Mouse (Mus musculus): Measurements from ENCODE around the gene Cntfr.

Gene Cntfr

DNA sequence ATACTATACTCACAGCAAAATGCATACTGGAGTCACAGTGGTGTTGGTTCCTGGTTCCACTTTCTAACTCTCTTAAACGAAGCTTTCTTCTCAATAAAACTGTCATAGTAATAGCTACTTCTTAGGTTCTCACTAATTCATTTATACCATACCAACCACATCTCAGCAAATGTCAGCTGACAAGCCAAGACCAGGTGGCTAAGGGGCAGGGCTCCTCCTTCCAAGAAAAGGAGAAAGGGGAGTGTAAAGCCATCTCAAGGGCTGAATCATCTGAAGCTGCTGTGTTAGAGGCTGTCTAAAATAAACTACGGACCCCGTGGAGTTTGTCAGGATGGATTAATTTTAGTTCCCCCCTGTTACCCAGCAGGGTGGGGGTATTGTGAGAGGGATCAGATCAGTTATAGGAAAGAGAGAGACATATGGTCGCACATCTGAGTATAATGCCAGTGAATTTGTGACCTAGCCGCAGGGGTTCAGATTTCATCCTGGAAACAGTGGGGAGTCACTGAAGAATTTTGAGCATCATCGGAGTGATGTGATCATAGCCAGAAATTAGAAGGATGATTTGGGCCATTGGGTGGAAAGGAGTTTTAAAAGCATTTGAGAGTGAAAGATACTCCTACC is 55.6 kb downstream of the Cntfr start:
- DNase-seq, result no peak

DNA sequence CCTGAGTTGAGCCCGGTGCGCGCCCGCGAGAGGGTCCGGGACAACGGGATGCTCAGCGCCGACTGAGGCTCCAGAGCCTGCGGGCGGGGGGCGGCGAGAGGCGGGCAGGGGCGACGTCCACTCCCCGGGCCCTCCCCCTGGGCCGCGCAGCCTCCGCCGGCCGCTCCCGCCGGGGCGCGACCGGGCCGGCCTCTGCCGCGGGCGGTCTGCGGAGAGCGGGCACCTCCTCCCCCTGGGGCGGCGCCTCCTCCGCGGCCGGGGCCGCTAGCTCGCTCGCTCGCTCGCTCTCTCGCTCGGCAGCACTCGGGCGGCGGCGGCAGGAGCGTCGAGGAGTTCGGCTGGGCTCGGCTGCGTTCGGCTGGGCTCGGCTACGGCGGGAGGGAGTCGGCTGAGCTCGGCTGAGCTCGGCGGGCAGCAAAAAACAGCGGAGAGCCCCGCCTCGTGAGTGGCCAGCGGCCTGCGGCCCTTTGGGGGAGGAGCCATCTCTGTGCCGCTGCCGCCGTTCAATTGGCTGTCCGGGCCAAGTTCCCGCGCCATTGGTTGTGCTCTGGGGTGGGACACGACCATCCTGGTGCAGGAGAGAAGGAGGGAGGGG is 56.9 kb downstream of the Cntfr start, which contains the start of gene Enho:
TSS of gene Enho (minus strand) at position 412 of the 595 bp plus-strand sequence.
- peak; percentile 92 for DNase-seq

DNA sequence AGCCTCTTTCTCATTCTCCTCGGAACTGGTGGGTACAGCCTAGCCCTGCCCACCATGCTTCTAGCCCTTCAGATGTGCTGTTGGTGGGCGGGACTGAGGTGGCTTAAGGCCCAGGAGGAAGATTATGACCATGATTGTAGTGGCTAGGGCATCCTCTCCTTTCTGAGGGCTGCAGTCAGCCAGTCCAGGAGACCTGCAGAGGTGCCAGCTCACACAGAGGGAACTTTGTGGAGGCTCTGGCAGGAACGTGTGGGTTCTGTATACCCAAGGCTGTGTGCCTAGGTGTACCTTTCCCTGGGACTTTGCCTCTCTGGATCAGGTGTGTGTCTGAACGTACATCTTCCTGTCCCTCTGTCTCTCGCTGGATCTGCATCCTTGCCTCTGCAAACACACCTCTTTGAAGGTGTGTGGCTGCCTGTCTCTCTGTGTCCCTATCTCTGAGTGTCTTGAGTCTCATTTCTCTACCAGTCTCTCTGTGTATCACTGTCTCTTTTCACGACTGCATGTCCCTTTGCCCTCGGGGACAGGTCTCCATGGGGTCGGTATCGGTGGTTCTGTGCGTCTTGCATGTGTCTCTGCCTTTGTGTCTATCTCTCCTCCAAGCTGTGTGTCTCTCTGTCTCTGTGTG is 57.6 kb downstream of the Cntfr start:
- no peak for DNase-seq

DNA sequence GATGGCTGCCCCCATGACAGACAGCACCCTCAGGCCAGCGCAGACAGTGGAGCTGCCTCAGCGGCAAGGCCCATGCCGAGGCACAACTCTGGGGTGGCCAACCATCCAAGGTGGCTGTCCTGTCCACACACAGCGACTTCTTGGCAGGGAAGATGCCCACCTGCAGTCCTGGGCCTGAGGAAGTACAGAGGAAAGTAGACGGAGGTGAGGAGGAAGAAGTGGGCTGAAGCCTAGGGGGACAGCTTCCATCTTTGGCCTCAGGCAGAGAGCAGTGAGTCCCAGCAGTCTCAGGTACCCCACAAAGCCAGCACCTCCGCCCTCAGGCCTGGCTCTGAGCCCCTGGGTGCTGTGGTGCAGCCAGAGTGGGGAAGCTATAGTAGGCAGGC is 58.1 kb downstream of the Cntfr start:
- no peak for DNase-seq

DNA sequence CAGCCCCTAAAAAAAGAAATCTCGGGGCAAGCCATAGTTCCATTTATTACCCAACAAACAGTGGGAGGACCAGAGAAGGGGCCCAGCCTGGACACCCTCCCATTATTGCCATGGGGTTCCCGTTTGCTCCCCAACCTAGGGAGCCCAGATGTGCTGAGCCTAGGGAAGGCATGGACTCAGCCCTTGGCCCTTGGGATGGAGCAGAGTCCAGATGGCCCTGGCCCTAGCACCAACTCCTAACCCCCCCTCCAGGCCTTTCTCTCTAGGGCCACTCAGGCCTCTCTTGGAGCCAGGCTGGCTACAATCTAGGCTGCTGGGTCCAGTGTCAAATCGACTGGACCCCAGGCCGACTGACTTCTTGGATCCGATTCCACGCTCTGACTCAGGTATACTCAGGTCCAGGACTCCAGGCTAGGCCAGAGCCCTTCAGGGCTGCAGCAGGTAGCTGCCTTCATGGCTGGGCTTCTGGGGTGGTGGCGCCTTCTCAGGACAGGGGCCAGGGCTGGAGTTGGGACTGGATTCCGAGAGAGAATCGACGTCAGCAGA is 58.6 kb downstream of the Cntfr start:
- DNase-seq, result no peak

DNA sequence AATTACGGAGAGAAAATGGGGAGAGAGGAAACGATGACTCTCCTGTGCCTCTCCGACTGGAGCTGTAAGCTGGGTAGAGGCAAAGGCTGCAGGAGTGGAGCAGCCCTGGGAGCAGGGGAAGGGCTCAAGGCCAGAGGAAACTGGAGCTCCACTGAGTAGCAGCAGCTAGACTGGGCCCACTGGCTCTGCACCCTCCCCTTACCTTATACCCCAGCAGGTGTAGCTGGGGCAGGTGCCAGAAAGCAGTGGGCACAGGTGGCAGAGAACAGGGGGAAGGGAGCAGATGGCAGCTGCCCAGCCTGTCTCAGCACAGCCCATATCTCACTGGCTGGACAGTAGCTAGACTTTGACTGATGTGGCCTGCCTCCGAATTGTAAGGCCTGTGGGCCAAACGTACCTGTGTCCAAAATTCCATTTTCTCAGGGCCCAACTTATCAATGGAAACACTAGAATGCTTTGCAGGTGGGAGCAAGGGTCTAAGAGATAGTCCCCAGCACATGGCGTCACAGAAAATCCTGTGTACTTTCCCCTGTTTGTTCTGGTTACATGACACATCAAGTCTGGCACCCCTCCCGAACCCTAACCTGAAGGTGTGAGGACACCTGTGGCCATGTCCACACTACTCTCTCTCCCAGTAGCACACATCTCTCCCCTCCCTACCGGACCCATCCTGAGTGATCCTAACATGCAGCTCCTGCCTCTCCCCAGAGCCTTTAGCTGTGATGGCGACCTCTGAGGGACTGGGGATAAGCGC is 59.8 kb downstream of the Cntfr start:
- no peak for DNase-seq

DNA sequence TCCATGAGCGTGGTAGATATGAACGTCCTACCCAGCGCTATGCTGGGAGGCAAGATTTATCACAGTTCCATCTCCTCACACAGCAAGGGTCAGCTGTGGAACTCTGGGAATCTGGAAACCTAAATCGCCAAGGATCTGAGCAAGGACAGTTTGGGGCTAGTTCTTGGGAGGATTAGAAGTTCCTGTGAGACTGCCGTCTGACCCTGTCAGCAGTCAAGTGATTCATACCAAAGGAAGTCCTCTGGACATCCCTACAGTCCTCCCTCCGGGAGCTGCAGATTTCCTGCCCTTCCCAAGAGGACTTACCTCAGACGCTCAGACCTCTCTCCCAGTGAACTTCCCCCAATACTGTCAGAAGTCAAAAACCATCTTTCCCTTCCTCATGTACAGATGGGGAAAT is 60.5 kb downstream of the Cntfr start:
- DNase-seq, result no peak

DNA sequence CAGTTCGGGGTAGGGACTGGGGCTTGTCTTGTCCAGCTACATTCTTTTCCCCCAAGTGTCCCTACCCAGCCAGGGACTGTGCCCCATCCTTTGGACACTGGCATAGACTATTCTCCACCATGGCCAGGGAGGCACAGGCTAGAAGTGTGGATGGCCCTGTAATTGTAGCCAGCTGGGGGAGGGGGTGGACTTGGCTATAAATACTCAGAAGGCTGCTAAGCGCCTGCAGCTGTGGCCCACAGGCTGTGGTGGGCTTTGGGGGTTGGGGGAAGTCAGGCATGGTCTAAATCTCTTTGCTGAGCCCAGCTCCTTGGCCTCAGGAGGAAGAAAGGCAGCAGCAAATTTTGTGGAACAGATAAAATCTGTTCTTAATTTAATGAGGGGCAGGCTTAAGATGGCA is 61.0 kb downstream of the Cntfr start:
- DNase-seq, result no peak

DNA sequence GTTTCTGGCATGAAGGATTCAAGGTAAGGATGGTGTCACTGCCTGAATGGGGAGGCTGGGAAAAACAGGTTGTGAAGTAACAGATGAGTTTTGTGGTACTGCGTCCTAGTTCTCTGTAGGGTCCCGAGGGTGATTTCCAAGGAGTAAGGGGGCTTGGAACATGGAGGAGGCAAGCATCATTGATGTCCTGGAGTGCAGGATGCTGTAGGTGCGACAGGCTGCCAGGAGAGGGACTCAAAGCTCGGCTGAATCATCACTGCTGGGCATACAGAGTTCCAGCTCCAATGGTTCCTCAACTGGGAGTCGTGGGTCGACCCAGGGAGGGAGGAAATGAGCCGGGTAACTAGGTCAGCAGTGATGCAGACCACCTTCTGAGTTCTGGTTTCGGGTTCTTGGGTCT is 61.7 kb downstream of the Cntfr start:
- DNase-seq, result no peak

DNA sequence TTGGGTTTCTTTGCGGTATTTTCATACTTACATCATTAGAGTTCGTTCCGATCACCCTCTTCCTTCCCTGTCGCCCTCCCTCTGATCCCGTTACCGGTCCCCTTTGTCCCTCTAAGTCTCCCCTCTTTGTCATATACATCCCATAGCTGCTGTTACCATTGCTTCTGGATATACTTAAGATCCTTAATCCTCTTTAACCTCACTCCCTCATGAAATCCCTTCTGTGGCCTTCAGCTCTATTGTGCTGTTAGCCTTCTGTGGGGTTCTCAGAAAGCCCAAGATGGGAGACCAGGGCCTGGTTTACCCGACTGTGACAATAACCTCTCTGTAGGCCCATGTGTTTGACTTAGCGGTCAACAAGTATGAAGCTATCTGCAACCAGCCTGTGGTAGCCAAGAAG is 62.3 kb downstream of the Cntfr start:
- no peak for DNase-seq

DNA sequence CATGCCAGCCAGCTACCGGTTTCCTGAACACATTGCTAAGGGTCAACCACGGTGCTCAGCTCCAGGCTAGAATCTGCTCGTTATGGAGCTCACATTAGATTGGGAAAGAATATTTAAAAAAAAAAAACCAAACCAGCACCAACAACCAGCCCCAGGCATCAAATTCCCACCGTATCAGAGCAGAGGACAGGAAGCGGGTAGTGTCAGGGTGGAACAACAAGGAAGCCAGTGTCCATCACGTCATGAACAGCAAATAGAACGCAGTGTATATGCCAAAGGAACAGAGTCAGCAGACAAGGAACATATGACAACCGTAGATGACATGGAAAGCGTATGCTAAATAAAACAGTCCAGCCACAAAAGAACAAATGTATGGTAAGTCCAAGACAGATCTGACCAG is 63.9 kb downstream of the Cntfr start:
- DNase-seq, result no peak

DNA sequence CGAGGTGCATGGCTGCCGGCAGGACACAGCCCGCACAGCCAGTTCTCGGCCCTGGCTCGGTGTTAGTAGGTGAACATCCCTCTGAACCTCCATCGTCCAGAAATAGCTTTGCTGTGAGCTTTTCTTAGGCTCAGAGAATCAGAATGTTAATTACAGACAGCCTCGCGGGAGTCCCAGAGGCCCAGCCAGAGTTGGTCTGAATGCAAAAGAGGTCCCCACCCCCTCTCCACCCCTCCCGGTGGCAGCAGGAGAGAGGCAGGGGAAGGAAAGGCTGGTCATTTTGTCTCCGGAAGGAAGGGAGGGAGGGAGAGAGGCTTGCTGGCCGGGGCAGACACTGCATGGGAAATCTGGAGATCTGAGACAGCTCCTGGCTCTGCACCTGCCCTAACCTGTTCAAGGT is 65.5 kb downstream of the Cntfr start:
- no peak for DNase-seq

DNA sequence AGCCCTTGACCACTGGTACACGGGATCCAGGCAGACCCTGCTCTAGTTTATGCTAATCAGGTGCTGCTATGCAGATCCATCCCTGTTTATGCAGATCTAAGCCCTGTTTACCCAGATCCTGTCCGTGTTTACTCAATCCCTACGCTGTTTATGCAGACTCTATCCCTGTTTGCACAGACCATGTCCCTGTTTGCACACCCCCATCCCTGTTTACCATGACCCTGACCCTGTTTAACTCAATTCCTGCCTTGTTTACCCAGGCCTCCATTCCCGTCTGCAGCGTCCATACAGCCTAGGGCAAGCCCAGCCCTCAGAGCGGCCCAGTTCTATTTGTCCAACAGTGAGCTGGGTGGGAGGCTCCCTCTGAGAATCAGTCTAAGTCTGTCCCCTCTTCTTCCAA is 66.7 kb downstream of the Cntfr start:
- peak; percentile 39 for DNase-seq

DNA sequence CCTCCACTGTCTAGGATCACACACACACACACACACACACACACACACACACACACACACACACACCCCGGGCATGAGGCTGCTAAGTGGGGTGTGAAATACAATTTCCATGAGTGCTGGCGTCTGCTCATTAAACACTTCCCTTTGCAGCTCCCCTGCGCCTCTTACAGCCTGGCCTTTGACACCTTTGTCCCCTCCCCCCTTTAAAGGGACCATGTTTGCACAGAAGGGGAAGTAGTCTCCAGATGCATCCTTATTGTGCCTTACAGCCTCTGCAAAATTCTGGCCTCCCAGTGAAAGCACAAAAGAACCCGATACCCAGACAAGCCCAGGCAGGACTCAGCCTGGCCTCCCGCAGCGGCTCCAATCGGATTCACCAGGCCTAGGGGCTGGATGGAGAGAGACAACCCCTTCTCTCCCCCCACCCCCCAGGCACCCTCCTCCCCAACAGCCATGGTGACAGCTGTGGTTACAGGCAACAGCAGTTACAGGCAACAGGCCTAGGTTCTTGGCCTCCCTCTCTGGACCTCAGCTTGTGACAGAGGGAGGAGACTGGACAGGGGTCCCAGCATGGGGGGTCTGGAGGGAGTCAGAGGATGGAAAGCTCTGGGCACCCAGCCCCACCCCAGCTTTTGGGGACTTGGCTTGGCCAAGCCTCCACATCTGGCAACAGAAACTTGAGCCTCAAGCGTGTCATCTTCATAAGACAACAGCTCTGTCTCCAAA is 68.5 kb downstream of the Cntfr start:
- no peak for DNase-seq

DNA sequence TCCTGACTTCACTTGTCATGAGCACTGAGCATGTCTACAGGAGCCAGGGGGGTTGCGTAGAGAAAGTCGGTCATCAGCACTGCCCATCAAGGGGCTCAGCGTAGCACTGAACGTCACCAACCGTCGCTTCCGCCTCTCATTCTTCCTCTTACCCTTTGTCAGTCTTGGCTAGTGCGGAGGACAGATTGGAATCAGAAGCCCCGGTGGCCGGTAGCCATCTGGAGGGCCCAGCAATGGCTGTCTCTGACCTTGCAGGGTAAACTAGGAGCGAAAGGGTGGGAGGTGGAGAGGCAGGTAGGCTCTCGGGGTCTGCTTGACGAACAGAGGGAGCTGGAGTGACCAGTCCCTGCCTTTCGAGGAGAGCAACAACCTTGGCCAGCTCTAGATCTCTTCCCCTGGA is 74.8 kb downstream of the Cntfr start:
- DNase-seq, result no peak

DNA sequence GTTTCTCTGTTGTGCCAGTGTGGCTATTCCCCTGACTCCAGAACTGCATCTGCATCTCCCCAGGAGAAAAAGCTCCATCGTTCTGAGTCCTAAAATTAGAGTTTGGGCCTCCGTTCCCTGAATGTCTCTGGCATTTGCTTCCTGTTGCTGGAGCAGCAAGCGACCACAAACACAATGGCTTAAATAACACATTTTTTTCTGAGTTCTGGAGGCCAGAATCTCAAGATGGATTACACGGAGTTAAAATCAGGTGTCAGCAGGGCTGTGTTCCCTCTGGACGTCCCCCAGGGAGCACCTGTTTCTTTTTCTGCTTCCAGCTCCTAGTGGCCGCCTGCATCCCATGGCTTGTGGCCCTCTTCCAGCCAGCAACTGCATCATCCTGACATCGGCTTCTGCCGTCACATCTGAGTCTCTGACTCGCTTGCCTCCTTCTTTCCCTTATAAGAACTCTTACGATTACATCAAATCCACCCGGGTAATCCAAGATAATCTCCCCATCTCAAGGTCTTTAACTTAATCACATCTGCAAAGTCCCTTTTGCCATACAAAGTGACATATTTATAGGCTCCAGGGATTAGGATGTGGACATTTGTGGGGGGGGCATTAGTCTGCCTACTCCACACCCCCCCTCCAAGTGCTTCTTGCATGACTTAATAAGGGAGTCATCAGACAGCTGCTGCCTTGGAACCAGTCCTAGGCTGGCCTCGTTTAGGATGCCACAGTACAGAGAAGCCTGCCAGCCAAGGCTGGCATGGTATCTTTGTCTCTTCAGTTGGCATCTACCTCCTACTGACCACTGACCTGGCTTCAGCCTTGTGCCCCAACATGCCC is 77.8 kb downstream of the Cntfr start:
- no peak for DNase-seq

DNA sequence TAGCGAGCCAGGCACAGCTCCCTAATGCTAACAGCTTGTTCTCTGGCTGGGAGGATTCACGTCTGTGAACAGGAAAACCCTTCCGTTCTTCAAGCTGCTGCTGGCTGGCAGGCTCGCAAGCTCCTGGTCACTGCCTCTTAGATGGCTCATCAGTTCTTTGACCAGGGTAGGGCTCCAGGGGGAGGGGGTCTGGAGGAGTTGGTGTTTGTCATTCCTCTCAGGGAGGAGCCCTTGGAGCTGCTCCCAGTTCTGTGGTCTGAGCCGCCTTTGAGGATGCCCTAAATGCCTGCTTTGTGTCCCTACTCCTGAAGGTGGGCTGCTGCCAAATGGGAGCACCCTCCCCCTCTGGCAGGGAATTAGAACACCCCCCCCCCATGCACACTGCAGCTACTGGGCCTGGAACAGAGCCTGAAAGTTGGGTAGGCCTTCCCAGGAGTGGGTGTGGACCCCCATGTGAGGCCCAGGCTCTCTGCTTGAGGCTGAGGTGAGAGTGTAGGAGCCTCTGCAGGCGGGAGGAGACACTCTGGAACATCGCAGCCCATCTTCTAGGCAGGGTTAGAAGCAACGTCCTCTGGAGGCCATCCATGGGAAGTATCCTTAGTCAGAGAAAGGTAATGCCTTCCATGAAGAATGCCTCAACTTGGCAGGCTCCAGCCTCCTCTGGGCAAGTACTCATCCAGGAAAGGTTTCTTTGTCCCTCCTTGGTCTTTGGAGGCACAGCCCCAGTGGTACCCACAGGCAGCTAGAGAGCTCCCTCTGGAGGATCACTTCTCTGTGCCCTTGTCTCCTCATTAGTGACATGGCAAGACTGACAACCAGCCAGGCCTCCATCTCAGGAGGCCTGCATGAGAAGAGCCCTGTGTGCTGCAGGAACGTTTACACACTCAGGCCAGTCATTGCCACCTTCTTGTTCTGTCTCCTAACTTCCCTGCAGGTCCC is 81.0 kb downstream of the Cntfr start:
- DNase-seq, result no peak

DNA sequence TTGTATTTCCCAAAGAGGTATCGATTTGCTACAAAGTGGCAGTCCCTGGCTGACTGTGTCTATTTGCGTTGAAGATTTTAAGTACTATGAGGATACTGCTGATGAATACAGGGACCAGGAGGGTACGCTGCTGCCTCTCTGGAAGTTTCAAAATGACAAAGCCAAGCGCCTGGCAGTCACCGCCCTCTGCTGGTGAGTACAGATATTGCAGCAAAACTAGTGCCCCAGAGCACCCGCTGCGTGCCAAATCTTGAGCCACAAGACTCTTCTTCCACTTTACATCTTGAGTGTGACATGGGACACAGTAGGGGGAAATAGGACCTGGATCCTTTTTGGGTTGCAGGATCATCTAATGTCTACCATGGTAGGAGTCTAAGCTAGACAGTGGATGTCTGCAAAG is 82.7 kb downstream of the Cntfr start:
- peak; percentile 65 for DNase-seq

DNA sequence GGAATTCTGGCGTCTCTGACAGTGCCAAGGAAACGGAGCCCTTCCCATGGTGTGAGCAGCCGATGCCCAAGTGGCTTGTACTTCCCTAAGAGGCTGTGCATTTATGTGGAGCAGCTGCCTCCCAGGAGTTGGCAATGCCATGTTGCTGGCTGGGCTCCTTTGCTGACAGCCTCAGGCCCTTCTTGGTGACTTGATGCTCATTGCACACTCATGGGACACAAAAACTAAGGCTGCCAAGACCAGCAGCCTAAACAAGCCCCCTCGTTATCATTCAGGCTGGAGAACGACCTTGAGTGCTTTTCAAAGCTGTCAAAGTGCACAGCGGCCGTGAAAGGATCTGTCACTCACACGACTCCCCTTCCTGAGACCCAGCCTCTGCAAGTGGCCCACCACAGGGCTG is 84.7 kb downstream of the Cntfr start:
- no peak for DNase-seq

DNA sequence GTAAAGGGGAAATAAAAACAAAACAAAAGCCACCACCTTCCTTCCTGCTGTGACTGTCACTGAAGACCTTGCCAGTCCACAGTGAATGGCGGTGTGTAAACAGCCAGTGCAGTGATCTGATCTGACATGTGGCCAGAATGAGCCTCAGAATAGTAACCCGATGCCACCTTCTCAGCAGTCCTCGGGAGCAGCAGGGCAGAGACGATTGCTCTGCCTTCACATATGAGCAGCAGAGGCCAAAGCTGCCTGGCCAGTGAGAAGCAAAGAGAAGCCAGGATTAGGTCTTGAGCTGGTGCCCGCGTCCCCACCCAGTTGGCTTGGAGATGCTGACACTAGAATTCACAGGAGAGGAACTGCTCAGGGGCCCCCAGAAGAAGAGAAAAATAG is 86.3 kb downstream of the Cntfr start:
- DNase-seq, result no peak
